Mouse (Mus musculus) hindbrain, embryonic 11.5 days (tissue): ENCODE results near the gene Arhgap15. TPM values are rescaled to one million over a fixed set of nuclear protein-coding genes. Genes with fewer than 3 reads are reported as not detected.
A peak's percentile ranks its signal among the peaks of the same experiment; 100 is the strongest.

Experiments
- ATAC-seq: fragments of 200-750 bp; cut with Nextera tagmentation; 2 replicates; pipeline ENCODE4 v1.8.0; 2017; ENCODE audit warnings: mild to moderate bottlenecking, moderate TSS enrichment, moderate library complexity; ENCODE audit not compliant: low FRiP score
- DNase-seq: peaks from one replicate; pipeline ENCODE4 v3.0.0-alpha.2; 2015; ENCODE audit warnings: low spot score
- H3K27ac ChIP-seq: fragments of 300-500 bp; sonication (generic); 2 replicates; pipeline ENCODE4 v1.5.1; 2014; ENCODE audit warnings: mild to moderate bottlenecking, low read depth, low read length
- H3K27me3 ChIP-seq: fragments of 300-500 bp; sonication (generic); 2 replicates; pipeline ENCODE4 v1.6.1; 2014; ENCODE audit warnings: mild to moderate bottlenecking, low read length, moderate library complexity, mixed read lengths; ENCODE audit not compliant: control insufficient read depth, insufficient read depth
- H3K36me3 ChIP-seq: fragments of 300-500 bp; sonication (generic); 2 replicates; pipeline ENCODE4 v1.6.1; 2014; ENCODE audit warnings: mild to moderate bottlenecking, low read length, moderate library complexity, mixed read lengths; ENCODE audit not compliant: control insufficient read depth, insufficient read depth
- H3K4me1 ChIP-seq: fragments of 300-500 bp; sonication (generic); replicated peaks from 2 replicates; pipeline ENCODE4 v1.6.1; 2014; ENCODE audit warnings: low read length, mixed read lengths; ENCODE audit not compliant: control insufficient read depth, insufficient read depth
- H3K4me2 ChIP-seq: fragments of 300-500 bp; sonication (generic); replicated peaks from 2 replicates; pipeline ENCODE4 v1.6.1; 2014; ENCODE audit warnings: mild to moderate bottlenecking, low read depth, low read length
- H3K4me3 ChIP-seq: fragments of 300-500 bp; sonication (generic); 2 replicates; pipeline ENCODE4 v1.5.1; 2014; ENCODE audit warnings: low read depth, low read length
- H3K9ac ChIP-seq: fragments of 300-500 bp; sonication (generic); 2 replicates; pipeline ENCODE4 v1.6.1; 2014; ENCODE audit warnings: low read depth, low read length
- H3K9me3 ChIP-seq: fragments of 300-500 bp; sonication (generic); 2 replicates; pipeline ENCODE4 v1.6.1; 2016; ENCODE audit warnings: low read length; ENCODE audit not compliant: control insufficient read depth
- WGBS: fragments of 180-500 bp; shearing (Covaris S2); extraction: QIAGEN DNeasy Blood & Tissue Kit; methylation state at CpG from one replicate; pipeline ENCODE4 v1.1.7; 2014; 5-methylcytosine and 5-hydroxymethylcytosine counted together
- polyA plus RNA-seq: library from polyadenylated mRNA; unstranded; fragments of >200 nt; fragmentation: Nextera tagmentation; extraction: Ambion mirVana; gene quantifications from 2 replicates; pipeline ENCODE4 v1.2.1, GENCODE M21; 2014

Arhgap15 gene
- polyA plus RNA-seq, 1 experiment from 2014 or later: 1.6 TPM

DNA sequence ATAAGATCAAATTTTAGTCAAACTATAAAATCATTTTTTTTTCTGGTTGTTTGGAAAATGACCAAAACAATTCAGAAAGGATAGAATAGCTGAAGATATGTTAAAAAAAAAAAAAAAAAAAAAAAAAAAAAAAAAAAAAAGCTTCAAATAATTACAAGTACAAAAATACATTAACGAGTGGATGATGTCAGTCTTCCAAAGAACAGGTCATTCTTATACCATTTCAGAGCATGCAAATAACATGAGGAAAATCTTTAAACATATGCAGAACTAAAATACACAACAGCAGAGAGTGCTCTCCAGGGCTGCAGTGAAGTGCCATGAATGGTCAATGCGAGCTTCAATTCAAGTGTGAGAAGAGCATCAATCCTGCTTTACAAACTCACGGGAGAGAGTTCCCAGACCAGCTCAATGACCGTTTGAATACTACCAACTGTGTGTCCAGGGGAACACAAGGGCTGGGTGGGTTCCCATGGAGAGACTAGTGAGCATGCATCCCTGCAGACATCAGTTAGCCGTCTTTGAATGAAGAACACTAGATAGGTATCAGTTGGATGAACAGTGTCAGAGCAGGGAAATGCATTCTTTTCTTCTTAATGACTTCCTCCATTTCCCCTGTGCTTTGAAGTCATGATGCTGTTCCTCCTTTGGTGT lies 337.9 kb downstream of the Arhgap15 start:
- no peak overlapping the region for H3K9ac ChIP-seq
- WGBS: 34% methylated on average over 5 of the region's 5 CpGs
- H3K27ac ChIP-seq: no peak overlapping the region
- DNase-seq (no peak), ATAC-seq (no peak)
- H3K4me3 ChIP-seq: no peak overlapping the region
- H3K27me3 ChIP-seq: no peaks in the 10 kb centered on the region
- H3K4me1 ChIP-seq: no peaks in the 10 kb centered on the region
- no peaks in the 10 kb centered on the region for H3K36me3 ChIP-seq
- no peak overlapping the region for H3K4me2 ChIP-seq
- no peaks in the 10 kb centered on the region for H3K9me3 ChIP-seq

DNA sequence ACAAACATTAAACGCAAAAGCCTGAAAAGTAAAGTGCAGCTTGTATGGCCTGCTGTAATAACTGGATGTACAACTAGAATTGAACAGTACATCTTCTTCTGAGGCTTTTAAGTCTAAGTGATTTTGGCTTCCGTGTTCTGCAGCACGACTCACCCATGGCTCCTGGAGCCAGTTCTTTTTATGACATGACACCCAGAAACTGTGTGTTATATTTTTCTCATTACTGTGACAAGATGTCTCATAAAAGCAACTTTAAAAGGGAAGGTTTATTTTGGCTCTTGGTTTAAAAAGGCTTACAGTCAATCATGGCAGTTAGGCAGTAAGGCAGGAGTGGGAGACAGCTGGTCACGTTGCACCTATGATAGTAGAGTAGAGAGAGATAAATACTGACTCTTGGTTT lies 349.9 kb downstream of the Arhgap15 start:
- DNase-seq (no peak), ATAC-seq (no peak)
- no peaks in the 10 kb centered on the region for H3K9me3 ChIP-seq
- no peak overlapping the region for H3K27ac ChIP-seq
- H3K4me1 ChIP-seq: no peaks in the 10 kb centered on the region
- no peak overlapping the region for H3K9ac ChIP-seq
- H3K4me3 ChIP-seq: no peak overlapping the region
- no peaks in the 10 kb centered on the region for H3K27me3 ChIP-seq
- no peak overlapping the region for H3K4me2 ChIP-seq
- WGBS: 90% methylated on average over 4 of the region's 4 CpGs
- no peaks in the 10 kb centered on the region for H3K36me3 ChIP-seq

DNA sequence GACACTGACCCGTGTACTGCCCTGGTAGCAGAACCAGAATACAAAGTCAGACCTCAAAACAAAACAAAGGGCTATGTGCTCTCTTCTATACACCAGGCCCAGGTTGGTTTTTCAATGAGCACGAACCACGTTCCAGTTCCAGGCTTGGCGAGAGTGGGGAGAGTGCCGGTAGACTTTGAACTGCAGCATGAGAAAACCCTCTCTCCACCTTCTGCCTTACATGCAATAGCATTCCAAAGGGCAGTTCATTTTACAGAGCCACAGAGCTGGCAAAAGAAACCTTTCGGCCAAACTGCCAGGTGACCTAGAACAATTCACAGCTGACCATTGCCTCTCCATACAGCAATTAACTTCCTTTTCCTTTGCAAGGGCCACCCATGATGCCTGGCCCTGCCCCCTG lies 353.7 kb downstream of the Arhgap15 start:
- Histone ChIP-seq H3K9ac (no peak overlapping the region), H3K4me1 (0 out of 2 replicates have a peak, but pooled peaks cover 2% of the 10 kb centered on the region), H3K36me3 (no peaks in the 10 kb centered on the region), H3K4me3 (no peak overlapping the region), H3K27ac (no peak overlapping the region), H3K27me3 (no peaks in the 10 kb centered on the region), H3K9me3 (no peaks in the 10 kb centered on the region), H3K4me2 (no peak overlapping the region)
- ATAC-seq: no peak
- no peak for DNase-seq
- WGBS: 82% methylated on average over 6 of the region's 6 CpGs

DNA sequence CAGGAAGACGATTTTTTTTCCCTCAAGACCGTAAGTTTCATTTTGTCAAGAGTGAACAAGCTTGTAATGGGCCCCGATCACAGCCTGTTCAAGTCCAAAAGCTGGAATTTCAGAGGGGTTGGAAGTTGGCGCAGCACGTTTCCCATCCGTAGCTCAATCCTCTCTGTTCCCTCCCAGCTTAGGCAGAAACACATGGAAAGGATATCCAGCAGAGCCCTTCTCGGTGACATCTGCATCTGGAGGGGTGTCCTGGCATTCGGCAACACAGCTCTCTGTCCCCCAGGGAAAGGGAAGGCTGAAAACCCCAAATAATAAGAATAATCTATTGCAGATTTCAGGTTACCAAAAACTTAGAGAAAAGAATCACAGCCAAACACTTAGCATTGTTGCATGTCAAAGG lies 354.7 kb downstream of the Arhgap15 start:
- Histone ChIP-seq H3K27me3 (no peaks in the 10 kb centered on the region), H3K9me3 (no peaks in the 10 kb centered on the region), H3K36me3 (no peaks in the 10 kb centered on the region), H3K4me1 (0 out of 2 replicates have a peak, but pooled peaks cover 2% of the 10 kb centered on the region), H3K9ac (no peak overlapping the region), H3K4me3 (no peak overlapping the region), H3K27ac (no peak overlapping the region), H3K4me2 (no peak overlapping the region)
- WGBS: 80% methylated on average over 8 of the region's 8 CpGs
- no peak for ATAC-seq
- DNase-seq: no peak

DNA sequence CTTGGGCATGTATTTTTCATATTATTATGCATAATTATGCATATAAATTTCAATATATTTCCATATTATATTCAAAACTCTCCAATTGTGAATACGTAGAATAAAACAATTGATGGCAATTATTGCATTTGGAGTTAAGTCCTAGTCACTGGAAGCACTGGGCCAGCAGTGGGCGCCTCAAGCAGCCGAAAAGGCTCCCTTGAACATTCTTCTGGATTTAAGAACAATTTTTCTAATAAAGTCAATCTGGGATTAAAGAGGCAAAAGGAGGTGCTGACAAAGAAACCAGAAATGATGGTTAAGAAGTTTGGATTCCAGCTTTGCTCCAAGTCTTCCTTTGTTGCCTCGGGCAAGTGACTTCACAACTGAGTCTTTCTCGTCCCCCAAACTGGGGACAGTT lies 355.1 kb downstream of the Arhgap15 start:
- Histone ChIP-seq H3K36me3 (no peaks in the 10 kb centered on the region), H3K4me3 (no peak overlapping the region), H3K9me3 (no peaks in the 10 kb centered on the region), H3K4me2 (no peak overlapping the region), H3K4me1 (0 out of 2 replicates have a peak, but pooled peaks cover 2% of the 10 kb centered on the region), H3K9ac (no peak overlapping the region), H3K27ac (no peak overlapping the region), H3K27me3 (no peaks in the 10 kb centered on the region)
- DNase-seq: no peak
- no peak for ATAC-seq
- WGBS: 85% methylated on average over 5 of the region's 5 CpGs

DNA sequence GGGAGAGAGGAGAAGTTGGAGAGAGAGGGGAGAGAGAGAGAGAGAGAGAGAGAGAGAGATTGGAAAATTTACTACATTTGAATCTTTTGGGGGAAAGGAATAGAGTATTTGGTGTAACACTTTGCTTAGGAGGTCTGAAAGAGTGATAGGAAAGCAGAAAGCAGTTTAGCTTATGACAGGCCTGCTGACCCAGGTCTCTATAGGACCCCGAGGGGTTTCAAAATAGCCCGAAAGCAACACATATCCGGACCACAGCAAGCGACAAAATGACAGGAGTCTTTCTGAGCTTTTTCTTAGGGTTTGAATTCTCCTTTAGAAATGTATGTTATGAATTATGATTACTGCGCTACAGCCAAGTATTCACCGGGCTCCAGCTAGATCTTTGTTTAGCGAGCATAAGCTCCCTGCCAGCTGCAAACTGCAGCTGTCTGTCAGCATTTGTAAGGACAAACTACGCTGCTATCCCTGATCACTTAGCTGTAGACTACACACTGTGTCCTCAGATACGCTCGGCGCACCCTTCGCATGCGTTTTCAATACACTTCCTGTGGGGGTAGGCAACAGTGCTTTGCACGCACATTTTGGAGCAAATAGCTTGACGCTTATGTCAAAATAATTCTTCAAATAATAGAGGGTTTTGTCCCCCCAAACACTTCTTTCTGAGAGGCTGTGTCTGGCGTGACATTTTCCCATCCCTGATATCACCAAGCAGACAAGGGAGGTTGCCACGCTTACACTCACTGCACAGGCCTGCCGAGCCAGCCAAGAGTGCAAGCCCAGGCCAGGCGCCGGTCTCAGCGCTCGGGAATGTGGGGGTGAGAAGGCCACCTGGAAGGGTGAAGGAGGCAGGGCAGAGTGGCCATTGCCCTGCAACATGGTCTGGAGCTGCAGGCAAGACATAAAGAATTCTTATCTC lies 355.9 kb downstream of the Arhgap15 start:
- Histone ChIP-seq H3K4me1 (0 out of 2 replicates have a peak, but pooled peaks cover 2% of the 10 kb centered on the region), H3K27ac (no peak overlapping the region), H3K4me2 (no peak overlapping the region), H3K27me3 (no peaks in the 10 kb centered on the region), H3K4me3 (no peak overlapping the region), H3K36me3 (no peaks in the 10 kb centered on the region), H3K9me3 (no peaks in the 10 kb centered on the region), H3K9ac (no peak overlapping the region)
- DNase-seq: peak; percentile 39
- peak; percentile 71 for ATAC-seq
- 47% methylated on average over 22 of the region's 22 CpGs for WGBS

DNA sequence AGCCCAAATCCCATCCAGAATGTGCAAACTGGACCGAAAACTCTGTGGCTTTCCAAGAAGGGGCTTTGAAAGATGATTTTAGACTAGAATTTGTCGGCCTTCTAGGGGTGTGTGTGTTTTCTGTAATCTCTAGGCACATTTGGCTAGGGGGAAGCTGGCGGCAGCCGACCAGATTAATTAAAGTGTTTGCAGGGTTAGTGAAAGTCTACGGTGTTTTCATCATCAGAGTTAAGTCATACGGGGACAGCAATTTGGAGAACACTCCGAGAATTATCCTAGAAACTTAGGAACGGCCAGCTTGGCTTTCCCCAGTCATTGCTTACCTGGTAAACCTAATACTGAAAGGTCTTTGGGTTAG lies 356.6 kb downstream of the Arhgap15 start:
- Histone ChIP-seq H3K4me3 (no peak overlapping the region), H3K4me1 (0 out of 2 replicates have a peak, but pooled peaks cover 2% of the 10 kb centered on the region), H3K4me2 (no peak overlapping the region), H3K27ac (no peak overlapping the region), H3K9me3 (no peaks in the 10 kb centered on the region), H3K36me3 (no peaks in the 10 kb centered on the region), H3K27me3 (no peaks in the 10 kb centered on the region), H3K9ac (no peak overlapping the region)
- ATAC-seq (no peak), DNase-seq (no peak)
- WGBS: 83% methylated on average over 8 of the region's 8 CpGs

DNA sequence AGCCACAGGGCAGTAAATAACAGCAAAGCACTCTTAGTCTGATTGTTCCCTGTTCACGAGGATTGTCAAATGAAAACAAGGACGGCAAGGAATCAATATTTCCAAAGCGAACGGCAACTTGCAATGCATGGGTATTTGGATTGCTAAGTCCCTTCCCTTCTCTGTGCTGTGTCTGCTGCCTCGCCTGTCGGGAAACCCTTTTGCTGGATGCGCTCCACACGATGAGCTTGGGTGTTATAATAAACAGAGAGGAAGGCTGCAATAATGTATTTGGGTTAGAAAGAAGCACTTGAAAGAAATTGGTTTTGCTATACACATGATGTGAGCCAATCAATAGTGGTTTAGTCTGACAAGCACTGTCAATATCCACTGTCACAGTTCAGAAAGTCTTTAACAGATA lies 357.7 kb downstream of the Arhgap15 start:
- no peak overlapping the region for H3K4me2 ChIP-seq
- no peak overlapping the region for H3K27ac ChIP-seq
- no peaks in the 10 kb centered on the region for H3K36me3 ChIP-seq
- H3K4me1 ChIP-seq: 0 out of 2 replicates have a peak, but pooled peaks cover 2% of the 10 kb centered on the region
- 87% methylated on average over 8 of the region's 8 CpGs for WGBS
- H3K9me3 ChIP-seq: no peaks in the 10 kb centered on the region
- no peak overlapping the region for H3K4me3 ChIP-seq
- DNase-seq: no peak
- H3K27me3 ChIP-seq: no peaks in the 10 kb centered on the region
- H3K9ac ChIP-seq: no peak overlapping the region
- ATAC-seq: no peak

DNA sequence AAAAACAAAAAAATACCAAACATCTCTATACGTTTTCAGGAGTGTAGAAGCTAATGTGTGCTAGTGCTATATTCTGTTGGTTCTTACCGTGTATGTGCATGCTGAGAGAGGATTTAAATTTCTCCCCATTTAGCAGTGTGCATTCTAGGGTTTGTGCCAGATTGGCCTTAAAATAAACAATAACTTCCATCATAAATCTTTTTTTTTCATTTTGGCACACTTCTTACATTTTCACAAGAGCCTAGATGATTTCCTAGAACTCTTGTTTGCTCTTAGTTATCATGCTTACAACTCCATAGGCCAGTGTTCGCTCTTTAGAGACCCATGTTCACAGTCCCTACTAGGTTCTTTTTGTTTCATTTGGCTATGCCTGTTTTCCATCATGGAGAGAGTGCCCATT lies 362.7 kb downstream of the Arhgap15 start:
- Histone ChIP-seq H3K4me2 (no peak overlapping the region), H3K27ac (no peak overlapping the region), H3K4me1 (no peaks in the 10 kb centered on the region), H3K4me3 (no peak overlapping the region), H3K27me3 (no peaks in the 10 kb centered on the region), H3K9me3 (no peaks in the 10 kb centered on the region), H3K36me3 (no peaks in the 10 kb centered on the region), H3K9ac (no peak overlapping the region)
- 94% methylated on average over 3 of the region's 3 CpGs for WGBS
- ATAC-seq (no peak), DNase-seq (no peak)
